19 mouse cellular contexts compared by ENCODE assay signal in genomic region chr8:85618789-85619188, GRCm38 (mm10).
DNase-seq lines count a peak whose midpoint lies in the region; ATAC-seq lines count a peak whose summit lies in the region.
"Had no signal": no experiment of that assay in that cellular context is flagged by ENCODE, and none has a peak within 500 bp of the region (broad histone marks: within the 10 kb centered on the region; RNA-seq: fewer than 3 reads in every experiment).

No protein-coding gene starts in this region.

- intact Hi-C loops in heart, postnatal 36 days (cut with DNase I), result no loop called here

- no peaks in the 10 kb centered on the region for H3K9me3 ChIP-seq in limb, embryonic 11.5 days (ENCODE audit: control insufficient read depth, low read length)
- H3K9me3 ChIP-seq in embryonic facial prominence, embryonic 10.5 days, result no peaks in the 10 kb centered on the region
- H3K9me3 ChIP-seq: embryonic facial prominence, embryonic 12.5 days; G1E; hindbrain, embryonic 12.5 days; intestine, embryonic 15.5 days had no signal

- WGBS in limb, embryonic 11.5 days, result 81% methylated on average over 3 of the region's 3 CpGs
- 69% methylated on average over 3 of the region's 3 CpGs for WGBS in embryonic facial prominence, embryonic 10.5 days

- ATAC-seq in limb, embryonic 11.5 days (ENCODE audit: insufficient number of reproducible peaks, low FRiP score, low TSS enrichment, low read depth), result no peak
- ATAC-seq in neutrophil, adult 5-6 weeks (ENCODE audit: extremely low read depth, insufficient number of reproducible peaks, low FRiP score, poor library complexity, severe bottlenecking), result peak; percentile 31; the same call in 1 of the 2 replicates
- ATAC-seq: forebrain, postnatal 0 days; hindbrain, embryonic 16.5 days; intestine, embryonic 15.5 days had no signal

- H3K36me3 ChIP-seq in limb, embryonic 11.5 days (ENCODE audit: control insufficient read depth, insufficient read depth, low read length), result no peaks in the 10 kb centered on the region
- 0 out of 2 replicates have a peak, but pooled peaks cover 5% of the 10 kb centered on the region for H3K36me3 ChIP-seq in embryonic facial prominence, embryonic 10.5 days (replicated peaks)
- H3K36me3 ChIP-seq: embryonic facial prominence, embryonic 12.5 days; G1E; heart, embryonic 13.5 days; intestine, embryonic 15.5 days had no signal

- H3K27me3 ChIP-seq in limb, embryonic 11.5 days (ENCODE audit: control insufficient read depth, insufficient read depth, low read length), result no peaks in the 10 kb centered on the region
- no peaks in the 10 kb centered on the region for H3K27me3 ChIP-seq in embryonic facial prominence, embryonic 10.5 days (replicated peaks; ENCODE audit: low read depth, poor library complexity, severe bottlenecking)
- H3K27me3 ChIP-seq: embryonic facial prominence, embryonic 12.5 days; heart, embryonic 13.5 days; hindbrain, embryonic 12.5 days; intestine, embryonic 15.5 days had no signal

- no peak overlapping the region for H3K27ac ChIP-seq in limb, embryonic 11.5 days (replicated peaks; ENCODE audit: low read depth, low read length)
- H3K27ac ChIP-seq in embryonic facial prominence, embryonic 10.5 days (replicated peaks), result no peak overlapping the region
- H3K27ac ChIP-seq: embryonic facial prominence, embryonic 12.5 days; heart, embryonic 13.5 days; hindbrain, embryonic 12.5 days; intestine, embryonic 15.5 days had no signal

- no peaks in the 10 kb centered on the region for H3K4me1 ChIP-seq in limb, embryonic 11.5 days (ENCODE audit: control insufficient read depth, insufficient read depth, low read length)
- H3K4me1 ChIP-seq in embryonic facial prominence, embryonic 10.5 days, result peaks cover 12% of the 10 kb centered on the region
- H3K4me1 ChIP-seq: embryonic facial prominence, embryonic 12.5 days; heart, embryonic 13.5 days; hindbrain, embryonic 12.5 days; intestine, embryonic 15.5 days had no signal

- peak; percentile 19 for DNase-seq in CD4-positive, CD25-positive, alpha-beta regulatory T cell, adult 2 months (ENCODE audit: low read depth, low spot score)
- DNase-seq in T-cell, adult 2 months (ENCODE audit: low spot score), result peak; percentile 53
- peak; percentile 16 for DNase-seq in limb, embryonic 11.5 days (ENCODE audit: low spot score)
- DNase-seq in embryonic facial prominence, embryonic 10.5 days (ENCODE audit: low spot score), result no peak
- DNase-seq in heart, postnatal 36 days, result no peak
- no peak for DNase-seq in embryo, embryonic 9.5 days (ENCODE audit: extremely low spot score)
- DNase-seq: adrenal gland, postnatal 14 days; cerebellum, adult 18-20 months; cerebellum, adult 9-11 months; forebrain, postnatal 0 days; gastrocnemius, postnatal 25 days; heart, postnatal 4 days had no signal

- no peak overlapping the region for H3K4me3 ChIP-seq in limb, embryonic 11.5 days (ENCODE audit: low read depth, low read length)
- no peak overlapping the region for H3K4me3 ChIP-seq in embryonic facial prominence, embryonic 10.5 days
- H3K4me3 ChIP-seq: embryonic facial prominence, embryonic 12.5 days; heart, embryonic 13.5 days; hindbrain, embryonic 12.5 days; intestine, embryonic 15.5 days had no signal

- H3K4me2 ChIP-seq in limb, embryonic 11.5 days (ENCODE audit: low read depth, severe bottlenecking), result no peak overlapping the region
- H3K4me2 ChIP-seq: embryonic facial prominence, embryonic 12.5 days; heart, embryonic 13.5 days; hindbrain, embryonic 12.5 days; intestine, embryonic 15.5 days had no signal

- H3K9ac ChIP-seq in limb, embryonic 11.5 days (ENCODE audit: low read length), result no peak overlapping the region
- H3K9ac ChIP-seq: embryonic facial prominence, embryonic 12.5 days; forebrain, postnatal 0 days; heart, embryonic 13.5 days; hindbrain, embryonic 12.5 days; intestine, embryonic 15.5 days had no signal

Comparison
In these comparisons a context has a peak if more than half of its experiments do, and no peak if none do; other contexts are left out.
1. DNase-seq: peak in CD4-positive, CD25-positive, alpha-beta regulatory T cell, adult 2 months (single experiment), T-cell, adult 2 months (single experiment) and limb, embryonic 11.5 days (single experiment); none in embryonic facial prominence, embryonic 10.5 days (single experiment), heart, postnatal 36 days (0 of 2) and embryo, embryonic 9.5 days (single experiment).